Mouse (Mus musculus) retina, adult 2 months (tissue): ENCODE results near the gene Gm1553.

ENCODE experiments used
- DNase-seq: peaks from one replicate; pipeline ENCODE4 v3.0.0-alpha.2; 2012; ENCODE audit warnings: low read depth, low spot score

Gm1553 gene

DNA sequence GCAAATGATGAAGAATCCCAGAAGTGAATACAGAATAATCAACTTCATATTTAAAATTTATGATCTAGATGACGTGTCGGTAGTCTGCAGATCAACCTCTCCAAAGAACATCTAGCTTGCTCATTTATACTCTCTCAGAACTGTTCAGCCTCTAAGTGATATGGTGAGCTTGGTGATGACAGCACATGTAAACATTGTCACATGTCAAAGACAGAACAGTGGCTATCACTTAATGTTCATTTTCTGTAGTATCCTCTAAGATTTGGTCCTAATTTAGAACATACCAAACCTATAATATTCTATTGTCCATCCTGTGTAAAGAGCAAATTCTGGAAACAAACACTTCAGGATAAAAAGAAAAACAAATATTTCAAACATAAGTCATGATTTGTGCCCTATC lies at the start of gene Gm1553:
Gene Gm1553, minus strand, starts transcription at position 101 of the 400 bp plus-strand sequence.
- DNase-seq, result no peak
